Comparison of ENCODE assay signal across 15 mouse cellular contexts in genomic region chr11:52265616-52266307, GRCm38 (mm10). TPM values are rescaled to one million over a fixed set of nuclear protein-coding genes. Genes with fewer than 3 reads are reported as not detected.
DNase-seq lines count a peak whose midpoint lies in the region; ATAC-seq and TF ChIP-seq lines count a peak whose summit lies in the region.
"Had no signal": no experiment of that assay in that cellular context is flagged by ENCODE, and none has a peak within 500 bp of the region (broad histone marks: within the 10 kb centered on the region; RNA-seq: fewer than 3 reads in every experiment).

No protein-coding gene starts in this region.

- H3K4me1 ChIP-seq in forebrain, embryonic 13.5 days, result 0 out of 2 replicates have a peak, but pooled peaks cover 7% of the 10 kb centered on the region
- H3K4me1 ChIP-seq in forebrain, embryonic 12.5 days, result no peaks in the 10 kb centered on the region
- H3K4me1 ChIP-seq in lung, embryonic 15.5 days, result peaks cover 53% of the 10 kb centered on the region
- H3K4me1 ChIP-seq in lung, adult 2 months (ENCODE audit: control insufficient read depth, insufficient read depth, low read length), result peaks cover 43% of the 10 kb centered on the region

- ATAC-seq in forebrain, embryonic 13.5 days, result no peak
- ATAC-seq in forebrain, embryonic 12.5 days (ENCODE audit: low FRiP score), result no peak
- ATAC-seq in lung, embryonic 15.5 days (ENCODE audit: borderline replicate concordance, extremely low read depth, low FRiP score, low TSS enrichment), result no peak
- peak; percentile 74 for ATAC-seq in inflammation-experienced regulatory T-cells, adult 6 months
- ATAC-seq: forebrain, postnatal 0 days; intestine, postnatal 0 days had no signal

- WGBS in forebrain, embryonic 13.5 days, result 81% methylated on average over 12 of the region's 12 CpGs
- 77% methylated on average over 12 of the region's 12 CpGs for WGBS in forebrain, embryonic 12.5 days
- WGBS in lung, embryonic 15.5 days, result 31% methylated on average over 12 of the region's 12 CpGs
- 32% methylated on average over 12 of the region's 12 CpGs for WGBS in lung, adult 2 months

- no peak overlapping the region for H3K27ac ChIP-seq in forebrain, embryonic 13.5 days
- H3K27ac ChIP-seq in forebrain, embryonic 12.5 days, result no peak overlapping the region
- peak overlapping the region; percentile 37; the same call in 1 of the 2 replicates for H3K27ac ChIP-seq in lung, embryonic 15.5 days
- H3K27ac ChIP-seq: embryonic facial prominence, embryonic 12.5 days; heart, adult 2 months had no signal

- H3K36me3 ChIP-seq in forebrain, embryonic 13.5 days (ENCODE audit: poor library complexity, severe bottlenecking), result no peaks in the 10 kb centered on the region
- no peaks in the 10 kb centered on the region for H3K36me3 ChIP-seq in forebrain, embryonic 12.5 days (replicated peaks)
- H3K36me3 ChIP-seq in lung, embryonic 15.5 days, result 0 out of 2 replicates have a peak, but pooled peaks cover 4% of the 10 kb centered on the region
- H3K36me3 ChIP-seq: embryonic facial prominence, embryonic 12.5 days had no signal

- TF ChIP-seq POLR2A in lung, adult 2 months (IDR thresholded peaks at IDR 0.05; ENCODE audit: borderline replicate concordance, extremely low read depth, low read depth, low read length), result no peak

- no peak for DNase-seq in lung, adult 2 months
- DNase-seq in thymus, postnatal 0 days (ENCODE audit: low spot score), result peak; percentile 69
- no peak for DNase-seq in ovary, adult 18-20 months (ENCODE audit: low spot score)
- DNase-seq in embryo, embryonic 10 days (ENCODE audit: low spot score), result no peak
- DNase-seq: cerebellum, adult 18-20 months; forebrain, postnatal 0 days had no signal

- H3K9ac ChIP-seq in forebrain, embryonic 13.5 days, result 0 out of 2 replicates have a peak overlapping the region, but pooled peaks have one; percentile 12
- no peak overlapping the region for H3K9ac ChIP-seq in forebrain, embryonic 12.5 days
- H3K9ac ChIP-seq in lung, embryonic 15.5 days, result no peak overlapping the region
- H3K9ac ChIP-seq: embryonic facial prominence, embryonic 12.5 days; forebrain, postnatal 0 days had no signal

- no peaks in the 10 kb centered on the region for H3K9me3 ChIP-seq in forebrain, embryonic 13.5 days (replicated peaks)
- H3K9me3 ChIP-seq in forebrain, embryonic 12.5 days, result no peaks in the 10 kb centered on the region
- H3K9me3 ChIP-seq in lung, embryonic 15.5 days, result no peaks in the 10 kb centered on the region
- H3K9me3 ChIP-seq: embryonic facial prominence, embryonic 12.5 days had no signal

- H3K4me3 ChIP-seq in forebrain, embryonic 13.5 days, result no peak overlapping the region
- no peak overlapping the region for H3K4me3 ChIP-seq in forebrain, embryonic 12.5 days (replicated peaks)
- no peak overlapping the region for H3K4me3 ChIP-seq in lung, embryonic 15.5 days
- H3K4me3 ChIP-seq in lung, adult 2 months (replicated peaks; ENCODE audit: extremely low read depth, low read depth, low read length), result no peak overlapping the region
- H3K4me3 ChIP-seq: embryonic facial prominence, embryonic 12.5 days; heart, adult 2 months had no signal

- H3K4me2 ChIP-seq in forebrain, embryonic 13.5 days, result no peak overlapping the region
- H3K4me2 ChIP-seq in forebrain, embryonic 12.5 days, result no peak overlapping the region
- H3K4me2 ChIP-seq in lung, embryonic 15.5 days, result peak overlapping the region; percentile 9; the same call in 1 of the 2 replicates
- H3K4me2 ChIP-seq: embryonic facial prominence, embryonic 12.5 days had no signal

- no peak for TF ChIP-seq CTCF in lung, adult 2 months (IDR thresholded peaks at IDR 0.05; ENCODE audit: insufficient read depth, low read length)

- H3K27me3 ChIP-seq in forebrain, embryonic 13.5 days, result no peaks in the 10 kb centered on the region
- H3K27me3 ChIP-seq in forebrain, embryonic 12.5 days, result no peaks in the 10 kb centered on the region
- H3K27me3 ChIP-seq in lung, embryonic 15.5 days, result no peaks in the 10 kb centered on the region
- H3K27me3 ChIP-seq: embryonic facial prominence, embryonic 12.5 days had no signal

RNA-seq across cellular contexts. Expression of gene Tcf7, which starts 17.1 kb away (rescaled TPM):
- polyA plus RNA-seq in forebrain, embryonic 13.5 days (2015; fragmentation: Nextera tagmentation; extraction: Ambion mirVana), result 2.2 and 2.3 TPM in 2 replicates
- 5.4 TPM in 2 replicates for polyA plus RNA-seq in forebrain, embryonic 12.5 days (2016; fragmentation: Nextera tagmentation; extraction: Ambion mirVana)
- 41.4 and 52.6 TPM in 2 replicates for polyA plus RNA-seq in lung, embryonic 15.5 days (2015; fragmentation: Nextera tagmentation; extraction: Ambion mirVana)
- polyA plus RNA-seq in lung, adult 2 months (2012; rRNA removed), result 26.8 and 30.2 TPM in 2 replicates
- 100 to 1,000 TPM; 144 to 447 (median 399) TPM for polyA plus RNA-seq in inflammation-experienced regulatory T-cells, adult 6 months (2017; shearing (Covaris generic))
- polyA plus RNA-seq in thymus, postnatal 0 days (2015; fragmentation: Nextera tagmentation; extraction: Ambion mirVana), result 1,084 and 1,272 TPM in 2 replicates

RNA-seq across cellular contexts. Expression of gene Skp1a, which starts 34.0 kb away (rescaled TPM):
- 1,072 and 1,145 TPM in 2 replicates for polyA plus RNA-seq in forebrain, embryonic 13.5 days (2015; fragmentation: Nextera tagmentation; extraction: Ambion mirVana)
- 958 and 1,041 TPM in 2 replicates for polyA plus RNA-seq in forebrain, embryonic 12.5 days (2016; fragmentation: Nextera tagmentation; extraction: Ambion mirVana)
- polyA plus RNA-seq in lung, embryonic 15.5 days (2015; fragmentation: Nextera tagmentation; extraction: Ambion mirVana), result 809 and 814 TPM in 2 replicates
- 13.0 and 25.8 TPM in 2 replicates for polyA plus RNA-seq in lung, adult 2 months (2012; rRNA removed)
- 100 to 1,000 TPM; 274 to 332 (median 300) TPM for polyA plus RNA-seq in inflammation-experienced regulatory T-cells, adult 6 months (2017; shearing (Covaris generic))
- polyA plus RNA-seq in thymus, postnatal 0 days (2015; fragmentation: Nextera tagmentation; extraction: Ambion mirVana), result 1,041 and 1,103 TPM in 2 replicates

RNA-seq across cellular contexts. Expression of gene Olfr1371, which starts 52.0 kb away (rescaled TPM):
- not detected in 2 replicates for polyA plus RNA-seq in forebrain, embryonic 13.5 days (2015; fragmentation: Nextera tagmentation; extraction: Ambion mirVana)
- polyA plus RNA-seq in forebrain, embryonic 12.5 days (2016; fragmentation: Nextera tagmentation; extraction: Ambion mirVana), result not detected in 2 replicates
- not detected in 2 replicates for polyA plus RNA-seq in lung, embryonic 15.5 days (2015; fragmentation: Nextera tagmentation; extraction: Ambion mirVana)
- polyA plus RNA-seq in lung, adult 2 months (2012; rRNA removed), result not detected in 2 replicates
- polyA plus RNA-seq in inflammation-experienced regulatory T-cells, adult 6 months (2017; shearing (Covaris generic)), result not detected
- not detected in 2 replicates for polyA plus RNA-seq in thymus, postnatal 0 days (2015; fragmentation: Nextera tagmentation; extraction: Ambion mirVana)
- polyA plus RNA-seq: embryonic facial prominence, embryonic 12.5 days; forebrain, postnatal 0 days; heart, adult 2 months; intestine, postnatal 0 days; limb, embryonic 11.5 days; stomach, embryonic 14.5 days had no signal

Comparison
In these comparisons a context has a peak if more than half of its experiments do, and no peak if none do; other contexts are left out.
1. RNA of gene Skp1a, which starts 34.0 kb away (polyA plus RNA-seq): 1,072 to 1,145 TPM in forebrain, embryonic 13.5 days, 1,041 to 1,103 TPM in thymus, postnatal 0 days, 958 to 1,041 TPM in forebrain, embryonic 12.5 days, 809 to 814 TPM in lung, embryonic 15.5 days and 274 to 332 TPM in inflammation-experienced regulatory T-cells, adult 6 months; 13.0 to 25.8 TPM in lung, adult 2 months; every median in the first group is over 10 times any median in the second.